Mouse (Mus musculus): ENCODE results near the gene Wdr75. TPM values are rescaled to one million over a fixed set of nuclear protein-coding genes. Genes with fewer than 3 reads are reported as not detected.

Gene Wdr75
- polyA plus RNA-seq, 1 experiment from 2014 or later = 80.8 TPM

Other genes with a start within 250 kb of the Wdr75 start
- gene Gm5269, start 95.1 kb downstream of the Wdr75 start, polyA plus RNA-seq (2014; fragmentation: Nextera tagmentation; extraction: Ambion mirVana) = not detected in 2 replicates
- gene Slc40a1, start 131.4 kb downstream of the Wdr75 start, polyA plus RNA-seq (2014; fragmentation: Nextera tagmentation; extraction: Ambion mirVana) = 23.3 and 29.1 TPM in 2 replicates

Measured in midbrain, embryonic 11.5 days (tissue).